Comparison of ENCODE assay signal across 8 mouse cellular contexts in the genomic region with DNA sequence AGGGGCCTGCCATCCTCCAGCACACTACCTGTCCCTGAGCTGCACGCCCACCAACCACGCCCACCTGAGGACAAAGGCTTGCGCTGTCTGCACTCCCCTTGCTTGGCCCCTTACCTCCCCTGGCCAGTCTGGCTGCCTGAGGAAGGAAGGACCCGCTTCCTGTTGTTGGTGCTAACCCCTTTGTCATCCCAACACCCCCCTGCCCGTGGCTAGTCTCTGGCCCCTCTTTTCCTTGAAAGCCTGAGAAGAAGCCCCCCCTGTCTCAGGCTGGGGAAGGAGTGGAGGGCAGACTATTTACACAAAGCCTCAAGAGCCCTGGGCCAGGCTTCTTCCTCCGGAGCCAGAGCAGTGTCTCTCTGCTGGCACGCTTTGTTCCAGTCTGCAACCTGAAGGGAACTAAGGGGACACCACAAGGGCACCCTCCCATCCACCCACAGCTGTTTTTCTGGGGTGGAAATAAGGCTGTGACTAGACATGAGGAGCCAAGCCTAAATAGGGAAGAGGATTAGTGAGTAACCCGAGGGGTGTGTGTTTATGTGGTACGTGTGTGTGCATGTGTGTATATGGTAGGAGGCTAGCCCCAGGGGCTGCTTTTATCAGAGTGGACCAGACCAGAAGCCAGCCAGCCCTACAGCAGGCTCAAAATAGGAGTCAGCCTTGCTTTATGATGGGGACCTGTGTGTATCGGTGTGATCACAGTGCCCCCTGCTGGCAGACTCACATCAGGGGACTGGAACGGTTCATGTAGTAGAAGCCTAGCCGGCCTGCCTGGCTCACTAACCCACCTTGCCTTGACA. TPM values are rescaled to one million over a fixed set of nuclear protein-coding genes. Genes with fewer than 3 reads are reported as not detected.
DNase-seq lines count a peak whose midpoint lies in the region; ATAC-seq and TF ChIP-seq lines count a peak whose summit lies in the region.

No protein-coding gene starts in this region.

- 3% methylated on average over 12 of the region's 12 CpGs for WGBS in bone marrow, adult 2 months
- 3% methylated on average over 12 of the region's 12 CpGs for WGBS in embryonic facial prominence, embryonic 15.5 days
- WGBS in heart, embryonic 10.5 days: 15% methylated on average over 12 of the region's 12 CpGs
- 3% methylated on average over 12 of the region's 12 CpGs for WGBS in kidney, embryonic 15.5 days

- H3K4me3 ChIP-seq in bone marrow, adult 2 months (replicated peaks; ENCODE audit: control insufficient read depth, low read depth, low read length): no peak overlapping the region
- H3K4me3 ChIP-seq in embryonic facial prominence, embryonic 15.5 days (replicated peaks): no peak overlapping the region
- peak overlapping the region; percentile 35 for H3K4me3 ChIP-seq in heart, embryonic 10.5 days
- H3K4me3 ChIP-seq in kidney, embryonic 15.5 days (replicated peaks): no peak overlapping the region

- no peaks in the 10 kb centered on the region for H3K36me3 ChIP-seq in embryonic facial prominence, embryonic 15.5 days
- H3K36me3 ChIP-seq in heart, embryonic 10.5 days: peaks cover 15% of the 10 kb centered on the region
- 0 out of 2 replicates have a peak, but pooled peaks cover 6% of the 10 kb centered on the region for H3K36me3 ChIP-seq in kidney, embryonic 15.5 days

- H3K9me3 ChIP-seq in embryonic facial prominence, embryonic 15.5 days (replicated peaks): no peaks in the 10 kb centered on the region
- no peaks in the 10 kb centered on the region for H3K9me3 ChIP-seq in heart, embryonic 10.5 days
- no peaks in the 10 kb centered on the region; the same call in 1 of the 2 replicates for H3K9me3 ChIP-seq in kidney, embryonic 15.5 days (replicated peaks)

- peak overlapping the region; percentile 87 for H3K27ac ChIP-seq in bone marrow, adult 2 months (ENCODE audit: control insufficient read depth, insufficient read depth, low read depth, low read length, poor library complexity)
- peak overlapping the region; percentile 52; the same call in 1 of the 2 replicates for H3K27ac ChIP-seq in embryonic facial prominence, embryonic 15.5 days (replicated peaks)
- H3K27ac ChIP-seq in heart, embryonic 10.5 days: peak overlapping the region; percentile 84
- H3K27ac ChIP-seq in kidney, embryonic 15.5 days: peak overlapping the region; percentile 66

- H3K9ac ChIP-seq in embryonic facial prominence, embryonic 15.5 days: no peak overlapping the region
- peak overlapping the region; percentile 24 for H3K9ac ChIP-seq in kidney, embryonic 15.5 days

- peak; percentile 97 for DNase-seq in 416B (ENCODE audit: low read depth)
- peak; percentile 97 for DNase-seq in heart, embryonic 10.5 days (ENCODE audit: low spot score)
- DNase-seq in liver: peak; percentile 92
- peak; percentile 87 to 96 for DNase-seq in spleen, postnatal 4 days (ENCODE audit: low spot score in 2 of 2)

- H3K4me1 ChIP-seq in bone marrow, adult 2 months (ENCODE audit: control insufficient read depth, insufficient read depth, low read length): peaks cover 12% of the 10 kb centered on the region
- H3K4me1 ChIP-seq in embryonic facial prominence, embryonic 15.5 days: peaks cover 25% of the 10 kb centered on the region
- peaks cover 38% of the 10 kb centered on the region for H3K4me1 ChIP-seq in heart, embryonic 10.5 days
- peaks cover 16% of the 10 kb centered on the region for H3K4me1 ChIP-seq in kidney, embryonic 15.5 days

- ATAC-seq in embryonic facial prominence, embryonic 15.5 days (ENCODE audit: insufficient number of reproducible peaks, low FRiP score, low TSS enrichment, low read depth): peak; percentile 83
- ATAC-seq in kidney, embryonic 15.5 days (replicated peaks; ENCODE audit: low FRiP score): peak; percentile 91
- peak; percentile 83 for ATAC-seq in monocyte, adult 5-6 weeks (replicated peaks; ENCODE audit: insufficient number of reproducible peaks, low FRiP score, low TSS enrichment, poor library complexity, severe bottlenecking)

- TF ChIP-seq CTCF in bone marrow, adult 2 months (IDR thresholded peaks at IDR 0.05; ENCODE audit: control insufficient read depth, insufficient read depth, low read length): peak; percentile 97

- 0 out of 2 replicates have a peak overlapping the region, but pooled peaks have one; percentile 4 for H3K4me2 ChIP-seq in embryonic facial prominence, embryonic 15.5 days (replicated peaks)
- H3K4me2 ChIP-seq in kidney, embryonic 15.5 days: peak overlapping the region; percentile 27; the same call in 1 of the 2 replicates

- H3K27me3 ChIP-seq in embryonic facial prominence, embryonic 15.5 days: no peaks in the 10 kb centered on the region
- H3K27me3 ChIP-seq in heart, embryonic 10.5 days (ENCODE audit: insufficient read depth, poor library complexity, severe bottlenecking): peaks cover 53% of the 10 kb centered on the region
- no peaks in the 10 kb centered on the region for H3K27me3 ChIP-seq in kidney, embryonic 15.5 days

- no peak for TF ChIP-seq POLR2A in bone marrow, adult 2 months (IDR thresholded peaks at IDR 0.05; ENCODE audit: borderline replicate concordance, control insufficient read depth, low read depth, low read length)

RNA-seq across cellular contexts. Expression of a gene that starts 14.8 kb away (rescaled TPM):
- 76.6 and 102 TPM in 2 replicates for polyA plus RNA-seq in bone marrow, adult 2 months (2011; ENCODE audit: insufficient read depth, insufficient read length, low replicate concordance, missing spikeins)
- polyA plus RNA-seq in embryonic facial prominence, embryonic 15.5 days (2015; fragmentation: Nextera tagmentation; extraction: Ambion mirVana): 73.0 and 79.3 TPM in 2 replicates
- polyA plus RNA-seq in heart, embryonic 10.5 days (2016; fragmentation: Nextera tagmentation; extraction: Ambion mirVana): 56.1 and 80.1 TPM in 2 replicates
- polyA plus RNA-seq in kidney, embryonic 15.5 days (2015; fragmentation: Nextera tagmentation; extraction: Ambion mirVana): 77.6 and 83.5 TPM in 2 replicates
- 113 to 174 TPM (median 147 TPM) in 3 replicates for total RNA-seq in monocyte, adult 5-6 weeks (2017)

RNA-seq across cellular contexts. Expression of a gene that starts 41.6 kb away (rescaled TPM):
- polyA plus RNA-seq in bone marrow, adult 2 months (2011; ENCODE audit: insufficient read depth, insufficient read length, low replicate concordance, missing spikeins): 16.6 and 20.4 TPM in 2 replicates
- 5.5 and 5.7 TPM in 2 replicates for polyA plus RNA-seq in embryonic facial prominence, embryonic 15.5 days (2015; fragmentation: Nextera tagmentation; extraction: Ambion mirVana)
- 5.5 and 6.4 TPM in 2 replicates for polyA plus RNA-seq in heart, embryonic 10.5 days (2016; fragmentation: Nextera tagmentation; extraction: Ambion mirVana)
- 7.5 and 8.0 TPM in 2 replicates for polyA plus RNA-seq in kidney, embryonic 15.5 days (2015; fragmentation: Nextera tagmentation; extraction: Ambion mirVana)
- total RNA-seq in monocyte, adult 5-6 weeks (2017): 33.3 to 44.2 TPM (median 36.6 TPM) in 3 replicates

RNA-seq across cellular contexts. Expression of a gene that starts 57.7 kb away (rescaled TPM):
- polyA plus RNA-seq in bone marrow, adult 2 months (2011; ENCODE audit: insufficient read depth, insufficient read length, low replicate concordance, missing spikeins): 34.2 and 58.2 TPM in 2 replicates
- polyA plus RNA-seq in embryonic facial prominence, embryonic 15.5 days (2015; fragmentation: Nextera tagmentation; extraction: Ambion mirVana): 25.7 and 31.9 TPM in 2 replicates
- polyA plus RNA-seq in heart, embryonic 10.5 days (2016; fragmentation: Nextera tagmentation; extraction: Ambion mirVana): 16.9 and 18.7 TPM in 2 replicates
- 26.6 and 28.7 TPM in 2 replicates for polyA plus RNA-seq in kidney, embryonic 15.5 days (2015; fragmentation: Nextera tagmentation; extraction: Ambion mirVana)
- 68.4 to 82.5 TPM (median 80.2 TPM) in 3 replicates for total RNA-seq in monocyte, adult 5-6 weeks (2017)

RNA-seq across cellular contexts. Expression of a gene that starts 59.7 kb away (rescaled TPM):
- polyA plus RNA-seq in bone marrow, adult 2 months (2011; ENCODE audit: insufficient read depth, insufficient read length, low replicate concordance, missing spikeins): 3.9 and 8.4 TPM in 2 replicates
- polyA plus RNA-seq in embryonic facial prominence, embryonic 15.5 days (2015; fragmentation: Nextera tagmentation; extraction: Ambion mirVana): 8.0 and 8.1 TPM in 2 replicates
- polyA plus RNA-seq in heart, embryonic 10.5 days (2016; fragmentation: Nextera tagmentation; extraction: Ambion mirVana): 13.6 and 15.8 TPM in 2 replicates
- 15.0 and 15.4 TPM in 2 replicates for polyA plus RNA-seq in kidney, embryonic 15.5 days (2015; fragmentation: Nextera tagmentation; extraction: Ambion mirVana)
- total RNA-seq in monocyte, adult 5-6 weeks (2017): 1.6 TPM in 2 of 3 replicates, not detected in the other
